Mouse (Mus musculus): ENCODE measurements around the gene Scimp.
"Not testable (repeated sequence)": the region's sequence is repeated elsewhere in the genome, so short reads cannot be mapped to it uniquely, and the experiment has no call there.

Gene Scimp

DNA sequence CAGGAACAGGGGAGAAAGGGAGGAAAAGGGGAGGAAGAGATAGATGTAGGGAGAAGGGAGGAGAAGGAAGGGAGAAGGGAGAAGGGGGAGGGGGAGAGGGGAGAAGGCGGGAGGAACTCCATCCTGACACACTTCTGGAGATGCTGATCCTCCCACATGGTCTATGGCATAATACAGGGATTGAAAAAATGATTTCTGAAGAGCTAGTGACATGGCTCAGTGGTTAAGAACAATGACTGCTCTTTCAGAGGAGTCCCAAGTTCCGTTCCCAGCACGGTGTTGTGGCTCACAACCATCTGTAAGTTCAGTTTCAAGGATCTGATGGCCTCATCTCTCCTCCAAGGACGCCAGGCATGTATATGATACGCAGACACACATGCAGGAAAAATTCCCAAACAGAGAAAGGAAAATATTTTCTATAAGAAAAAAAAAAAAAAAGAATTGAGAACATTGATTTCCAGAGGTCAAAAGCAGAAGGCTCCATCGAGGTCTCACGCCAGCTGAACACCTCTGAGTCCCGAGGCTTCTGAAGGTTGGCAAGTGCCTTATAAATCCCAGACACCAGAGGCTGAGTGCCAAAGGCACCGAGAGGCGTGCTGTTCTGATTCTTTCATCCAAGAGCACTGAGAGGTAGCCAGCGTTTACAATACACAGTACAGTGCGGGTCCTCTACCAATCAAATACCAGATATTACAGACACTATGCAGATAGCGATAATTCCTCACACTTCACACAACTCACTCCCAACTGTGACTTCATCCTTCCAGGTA is 730 bp downstream of the Scimp start:
- no peak for DNase-seq (ENCODE audit: low read depth in 2 of 2, low spot score in 2 of 2)

DNA sequence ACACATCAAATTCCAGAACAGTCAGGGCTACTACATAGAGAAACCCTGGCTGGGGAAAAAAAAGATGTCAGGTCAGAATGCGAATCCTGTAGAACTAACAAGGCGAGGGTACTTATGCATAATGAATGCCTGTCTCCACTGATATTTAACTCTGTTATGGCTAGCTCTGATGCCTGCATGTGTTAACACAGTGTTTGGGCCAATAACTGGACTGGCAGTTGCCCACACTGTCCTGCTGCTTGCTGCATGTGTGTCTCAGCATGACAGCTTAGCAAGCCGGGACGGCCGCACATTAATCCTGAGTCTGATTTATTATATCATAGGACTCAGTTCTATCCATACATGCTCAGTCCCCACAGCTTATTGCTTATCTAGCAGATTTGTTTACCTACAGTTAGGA is 1.3 kb downstream of the Scimp start:
- DNase-seq (ENCODE audit: low read depth in 2 of 2, low spot score in 2 of 2) = no peak

DNA sequence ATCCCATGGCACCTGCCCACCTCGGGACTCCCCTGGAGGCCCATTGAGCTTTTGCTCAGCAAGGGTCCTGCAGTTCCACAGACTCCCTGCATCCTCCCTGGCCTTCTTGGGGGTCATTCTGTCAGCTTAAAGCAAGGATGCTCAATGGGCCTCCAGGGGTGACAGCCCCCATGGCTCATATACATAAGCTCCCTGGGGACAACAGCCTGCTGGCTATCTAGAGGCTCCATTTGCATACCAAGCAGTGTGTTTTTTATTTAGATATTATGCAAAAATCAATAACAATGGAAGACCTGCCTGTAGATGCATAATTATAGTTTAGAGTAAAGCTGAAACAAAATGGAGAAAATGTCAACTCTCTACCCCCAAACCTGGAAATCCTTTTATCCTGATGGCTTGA is 3.4 kb downstream of the Scimp start:
- no peak for DNase-seq (ENCODE audit: low read depth in 2 of 2, low spot score in 2 of 2)

DNA sequence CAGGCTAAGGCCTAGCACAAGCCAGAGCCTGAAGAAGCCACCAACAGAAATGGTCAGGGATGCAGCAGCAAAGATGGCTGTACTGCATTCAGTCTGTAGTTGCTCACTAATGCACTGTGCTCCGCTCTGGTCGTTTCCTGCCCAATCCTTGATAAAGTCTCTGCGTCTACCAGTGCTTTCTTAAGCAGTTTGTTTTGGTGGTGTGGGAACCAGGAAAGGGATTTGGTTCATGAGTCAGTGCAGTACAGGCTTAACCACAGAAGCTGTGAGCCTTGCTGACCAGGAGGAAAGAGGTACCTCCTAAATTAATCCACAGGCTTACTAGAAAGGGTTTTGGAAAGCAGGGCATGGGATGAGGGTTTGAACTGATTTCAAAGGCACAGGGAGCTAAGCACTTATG is 4.3 kb downstream of the Scimp start:
- DNase-seq (ENCODE audit: low read depth in 2 of 2, low spot score in 2 of 2) = no peak

DNA sequence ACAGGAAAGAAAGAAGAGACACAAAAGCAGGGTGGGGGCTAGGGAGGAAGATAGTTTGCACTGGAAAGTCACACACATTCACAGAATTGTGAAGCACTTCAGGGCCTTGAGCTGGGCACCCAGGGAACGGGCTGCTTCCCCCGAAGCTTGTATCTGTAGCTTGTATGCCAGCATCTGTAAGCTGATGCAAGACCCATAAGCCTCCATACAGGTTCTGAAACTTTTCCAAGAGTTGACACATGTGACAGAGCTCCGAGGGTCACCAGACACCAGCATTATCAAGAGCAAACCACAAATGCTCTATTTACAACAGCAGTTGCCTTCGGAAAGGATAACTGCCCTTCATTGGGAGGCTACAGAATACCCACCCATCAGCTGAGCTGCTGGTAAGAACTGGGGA is 4.8 kb downstream of the Scimp start:
- DNase-seq (ENCODE audit: low read depth in 2 of 2, low spot score in 2 of 2) = no peak

DNA sequence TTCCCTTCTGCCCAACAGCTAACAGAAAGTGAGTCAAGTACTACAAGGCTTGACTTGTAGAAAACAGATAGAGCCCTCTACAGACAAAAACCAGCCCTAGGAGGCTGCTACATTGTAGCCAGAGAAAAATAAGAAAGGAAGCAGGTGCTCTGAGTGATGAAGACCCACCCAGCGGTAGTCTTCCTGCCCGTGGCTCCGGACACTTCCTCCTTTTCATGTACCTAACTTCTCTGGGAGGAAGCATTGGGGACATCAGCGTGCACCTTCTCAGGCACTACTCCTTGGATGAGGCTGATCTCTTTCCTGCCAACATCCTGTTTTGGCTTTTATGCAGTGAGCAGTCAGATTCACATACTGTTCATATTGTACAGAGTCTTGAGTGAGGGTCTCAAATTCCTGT is 5.7 kb downstream of the Scimp start:
- DNase-seq (ENCODE audit: low read depth in 2 of 2, low spot score in 2 of 2) = no peak

DNA sequence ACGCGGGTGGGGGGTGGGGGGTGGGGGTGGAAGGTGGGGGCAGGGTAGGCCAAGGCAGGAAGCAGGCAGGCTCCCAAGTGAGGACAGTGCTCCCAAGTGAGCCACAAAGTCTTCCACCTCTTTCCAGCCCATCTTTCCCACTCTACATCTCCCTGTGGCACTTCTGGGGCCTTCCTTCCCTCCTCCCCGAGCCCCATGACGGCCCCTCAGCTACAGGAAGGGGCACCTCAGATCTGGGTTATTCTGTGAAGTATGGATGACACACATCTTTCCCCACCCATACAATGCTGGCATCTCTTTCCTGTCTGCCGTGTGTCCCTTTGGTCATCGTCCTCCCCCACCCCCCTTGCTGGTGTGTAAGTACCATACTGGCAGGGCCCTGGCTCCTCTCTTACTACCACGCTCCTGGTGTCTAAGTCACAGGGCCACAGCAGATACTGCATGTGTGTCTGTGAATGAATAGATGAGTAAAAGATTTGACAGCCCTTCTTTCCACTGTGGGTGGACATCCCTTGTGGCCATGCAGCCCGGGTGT is 6.7 kb downstream of the Scimp start:
- no peak for DNase-seq (ENCODE audit: low read depth in 2 of 2, low spot score in 2 of 2)

DNA sequence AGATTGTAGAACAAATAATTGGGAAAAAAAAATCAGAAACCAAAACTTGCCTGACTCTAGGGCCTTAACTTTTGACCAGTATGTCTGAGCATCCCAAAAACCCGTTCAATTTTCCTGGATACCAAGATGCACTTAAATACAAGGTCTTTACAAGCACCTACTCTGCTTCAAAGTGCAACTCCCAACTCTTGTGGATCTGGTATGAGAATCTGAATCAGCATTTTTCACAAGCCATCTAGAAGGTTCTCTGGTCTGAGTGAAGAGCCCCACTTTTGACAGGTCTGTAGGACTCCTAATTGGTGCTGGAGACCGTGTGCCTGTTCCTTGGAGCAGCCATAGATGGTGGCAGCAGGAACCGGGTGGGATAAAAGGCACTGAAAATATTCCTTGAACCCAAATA is 8.0 kb downstream of the Scimp start:
- DNase-seq (ENCODE audit: low read depth in 2 of 2, low spot score in 2 of 2) = no peak

DNA sequence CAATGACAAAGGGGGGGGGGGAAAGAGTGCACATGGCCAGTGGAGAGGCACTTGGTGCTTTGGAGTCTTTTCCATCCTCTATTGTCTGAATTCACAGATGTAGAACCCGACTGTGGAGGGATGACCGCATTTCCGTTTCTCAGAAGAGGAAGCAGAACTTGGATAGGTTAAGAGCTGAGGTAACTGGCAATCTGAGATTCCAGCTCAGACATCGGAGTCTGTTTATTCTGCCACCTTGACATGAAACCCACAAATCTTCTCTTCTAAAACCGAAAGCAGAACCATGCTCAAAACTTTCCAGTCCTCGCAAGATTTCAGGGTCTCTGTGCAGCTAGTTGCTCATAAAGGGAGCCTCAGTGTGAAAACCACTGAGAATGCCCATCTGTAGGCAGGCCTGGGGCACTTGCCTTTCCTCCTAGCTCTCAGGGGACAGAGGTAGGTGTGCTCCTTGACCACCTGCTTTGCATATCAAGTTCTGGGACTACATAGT is 8.6 kb downstream of the Scimp start:
- peak; percentile 19 to 45 for DNase-seq (ENCODE audit: low read depth in 2 of 2, low spot score in 2 of 2)

DNA sequence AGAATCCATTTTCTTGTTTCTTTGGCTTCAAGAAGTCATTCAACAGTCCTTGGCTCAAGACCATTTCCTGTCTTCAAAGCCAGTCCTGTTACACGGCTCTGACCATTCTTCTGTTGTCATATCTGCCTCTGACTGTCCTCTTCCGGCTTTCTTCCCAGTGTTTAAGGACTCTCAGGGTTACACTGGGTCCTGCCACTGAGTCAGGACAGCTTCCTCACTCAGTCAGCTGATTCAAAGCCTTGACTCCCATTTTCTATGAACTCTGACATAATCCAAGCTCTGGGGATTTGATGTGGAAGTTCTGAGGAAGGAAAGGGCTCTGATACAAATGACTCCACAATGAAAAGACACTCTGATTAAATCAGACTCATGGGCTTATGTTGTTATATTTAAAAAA is 9.5 kb downstream of the Scimp start:
- no peak for DNase-seq (ENCODE audit: low read depth in 2 of 2, low spot score in 2 of 2)

DNA sequence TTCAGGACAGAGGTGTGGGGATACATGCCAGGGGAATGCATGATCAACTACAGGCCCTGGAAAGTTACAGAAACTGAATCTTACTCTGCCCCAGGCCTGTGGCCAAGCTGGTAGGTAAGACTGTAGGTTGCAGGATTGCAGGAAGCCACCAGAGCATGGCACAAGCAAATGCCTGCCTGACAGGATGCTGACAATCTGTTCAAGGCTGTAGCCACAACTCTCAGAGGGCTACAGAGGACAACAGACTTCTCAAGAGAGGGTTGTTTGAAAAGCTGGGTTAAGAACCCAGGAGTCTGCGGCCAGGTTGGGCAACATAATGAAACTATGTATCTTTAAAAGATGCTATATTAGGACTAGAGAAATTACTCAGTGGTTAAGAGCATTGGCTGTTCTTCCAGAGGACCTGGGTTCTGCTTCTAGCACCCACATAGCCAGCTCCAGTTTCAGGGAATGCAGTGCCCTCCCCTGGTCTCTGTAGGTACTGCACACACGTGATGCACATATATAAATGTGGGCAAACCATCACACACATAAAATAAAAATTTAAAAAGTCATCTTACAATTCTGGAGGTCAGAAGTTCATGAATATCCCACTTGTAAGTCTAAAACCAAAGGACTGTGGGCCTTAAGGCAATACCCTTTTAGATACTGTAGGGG is 10.1 kb downstream of the Scimp start:
- DNase-seq (ENCODE audit: low read depth in 2 of 2, low spot score in 2 of 2) = no peak

DNA sequence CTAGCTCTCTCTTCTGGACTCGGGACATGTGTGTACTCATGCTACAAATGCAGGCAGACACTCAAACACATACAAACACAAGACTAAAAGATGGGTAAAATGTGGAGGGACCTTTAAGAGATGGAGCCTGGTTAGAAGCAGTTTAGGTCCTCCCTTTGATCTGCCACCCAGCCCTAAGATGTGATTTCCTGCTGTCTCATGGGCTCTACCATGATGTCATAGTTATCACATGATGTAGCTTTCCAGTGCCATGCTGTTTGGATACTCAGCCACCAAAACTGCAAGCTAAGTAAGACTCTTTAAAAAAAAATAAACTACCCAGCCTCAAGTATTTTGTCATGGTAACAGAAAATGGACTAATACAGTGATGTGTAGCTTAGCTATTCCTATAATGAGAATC is 20.0 kb downstream of the Scimp start:
- DNase-seq (ENCODE audit: low read depth in 2 of 2, low spot score in 2 of 2) = peak in 1 of 2 experiments; percentile 30

DNA sequence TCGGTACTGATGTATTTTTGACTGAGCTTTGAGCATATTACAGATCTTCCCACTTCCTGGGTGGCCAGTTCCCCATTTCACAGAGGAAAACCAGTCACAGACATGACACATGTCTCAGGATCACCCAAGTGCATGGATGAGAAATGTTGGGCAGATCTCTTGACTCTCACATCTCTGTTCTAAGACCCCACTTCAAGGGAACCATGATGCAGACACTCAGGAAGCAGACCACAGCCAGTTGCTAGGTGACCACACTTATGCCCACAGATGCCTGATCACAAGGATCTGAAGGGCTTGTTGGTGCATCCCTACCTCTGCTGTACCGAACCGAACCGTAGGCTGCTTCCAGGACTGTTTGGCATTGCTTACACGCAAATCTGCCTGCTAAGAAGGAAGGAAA is 20.7 kb downstream of the Scimp start:
- DNase-seq (ENCODE audit: low read depth in 2 of 2, low spot score in 2 of 2) = peak; percentile 27 to 33

DNA sequence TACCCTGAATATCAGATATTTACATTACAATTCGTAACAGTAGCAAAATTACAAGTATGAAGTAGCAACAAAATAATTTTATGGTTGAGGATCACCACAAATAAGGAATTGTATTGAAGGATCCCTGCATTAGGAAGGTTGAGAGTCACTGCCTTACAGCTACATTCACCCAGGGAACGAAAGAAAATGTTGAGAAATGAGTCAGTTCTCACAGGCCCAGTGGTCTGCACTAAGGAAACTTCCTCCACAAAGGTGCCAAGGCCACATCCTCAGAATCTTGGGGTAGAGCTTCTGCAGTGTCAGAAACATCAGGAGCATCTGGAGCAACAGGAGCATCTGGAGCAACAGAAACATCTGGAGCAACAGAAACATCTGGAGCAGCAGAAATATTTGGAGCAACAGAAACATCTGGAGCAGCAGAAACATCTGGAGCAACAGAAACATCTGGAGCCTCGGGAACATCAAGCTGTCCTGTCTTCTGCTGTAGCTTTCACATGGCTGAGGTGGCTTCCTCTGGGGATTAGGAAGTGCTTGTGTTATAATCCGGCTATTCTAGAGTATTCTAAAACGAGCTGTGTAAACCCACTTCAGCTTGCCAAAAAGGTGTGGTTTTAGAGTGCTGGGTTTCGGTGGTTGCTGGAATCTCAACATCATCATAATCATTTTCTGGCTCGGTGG is 21.4 kb downstream of the Scimp start:
- no peak for DNase-seq (ENCODE audit: low read depth in 2 of 2, low spot score in 2 of 2)

DNA sequence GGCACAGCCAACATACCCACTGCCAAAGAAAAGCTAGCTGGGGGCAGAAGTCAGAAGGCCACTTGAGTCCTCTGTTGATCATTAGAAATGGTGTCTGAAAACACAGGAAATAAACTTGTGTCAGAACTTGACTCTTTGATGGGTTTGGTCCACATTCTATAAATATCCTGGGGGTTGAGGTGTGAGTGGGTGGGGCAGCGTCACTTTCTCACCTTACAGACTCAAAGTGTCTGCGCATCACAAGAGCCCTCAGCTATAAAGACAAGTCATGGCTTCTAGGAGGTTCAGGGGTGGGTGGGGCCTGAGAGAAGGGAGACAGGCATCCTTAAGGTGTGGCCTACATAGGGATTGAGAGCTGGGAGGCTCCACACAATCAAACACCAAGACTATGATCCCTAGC is 22.0 kb downstream of the Scimp start:
- DNase-seq (ENCODE audit: low read depth in 2 of 2, low spot score in 2 of 2) = no peak

DNA sequence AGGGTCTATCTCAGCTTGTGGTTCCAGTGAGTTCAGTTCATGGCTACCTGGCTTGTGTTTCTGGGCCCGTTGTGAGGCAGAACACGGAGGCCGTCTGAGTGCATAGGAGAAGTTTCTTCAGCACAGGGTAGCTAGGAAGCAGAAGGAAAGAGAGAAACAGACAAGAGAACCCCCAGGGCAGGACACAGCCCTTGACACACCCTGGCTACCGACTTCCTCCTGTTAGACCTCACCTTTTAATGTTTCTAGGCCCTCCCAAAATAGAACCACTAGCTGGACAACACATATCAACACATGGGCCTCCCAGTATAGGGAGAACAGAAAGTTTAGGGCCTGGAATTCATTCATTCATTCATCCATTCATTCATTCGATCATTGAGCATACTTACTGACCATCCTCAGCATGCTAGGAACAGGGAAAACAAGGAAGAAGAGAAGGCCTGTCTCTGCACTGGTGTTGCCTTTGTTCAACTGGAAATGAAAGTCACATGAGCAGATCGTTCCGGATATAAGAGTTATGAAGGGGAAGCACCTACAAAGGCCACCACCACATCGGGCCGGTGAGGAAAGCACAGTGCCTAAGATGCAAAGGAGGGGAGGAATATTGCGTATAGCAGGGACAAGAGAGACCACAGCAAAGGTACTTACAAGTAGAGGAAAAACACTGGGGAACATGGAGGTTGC is 23.3 kb downstream of the Scimp start:
- DNase-seq (ENCODE audit: low read depth in 2 of 2, low spot score in 2 of 2) = no peak

DNA sequence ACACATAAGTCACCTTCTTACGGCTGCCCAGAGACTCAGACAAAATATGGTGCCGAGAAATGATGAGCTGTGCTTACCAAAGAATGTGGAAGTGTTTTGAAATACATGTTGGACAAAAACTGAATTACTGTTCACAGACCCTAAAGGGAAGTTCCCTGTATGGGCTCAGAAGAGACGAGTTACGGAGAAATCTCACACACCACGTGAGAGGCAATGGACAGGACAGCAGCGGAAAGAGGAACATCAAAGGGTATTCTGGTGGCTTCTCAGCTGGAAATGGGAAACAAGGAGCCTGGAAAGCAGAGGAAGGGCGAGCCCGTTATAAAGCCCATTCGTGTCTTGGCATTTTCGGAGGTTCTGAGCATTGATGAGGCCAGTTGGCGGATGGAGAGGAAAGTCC is 25.3 kb downstream of the Scimp start:
- no peak for DNase-seq (ENCODE audit: low read depth in 2 of 2, low spot score in 2 of 2)

DNA sequence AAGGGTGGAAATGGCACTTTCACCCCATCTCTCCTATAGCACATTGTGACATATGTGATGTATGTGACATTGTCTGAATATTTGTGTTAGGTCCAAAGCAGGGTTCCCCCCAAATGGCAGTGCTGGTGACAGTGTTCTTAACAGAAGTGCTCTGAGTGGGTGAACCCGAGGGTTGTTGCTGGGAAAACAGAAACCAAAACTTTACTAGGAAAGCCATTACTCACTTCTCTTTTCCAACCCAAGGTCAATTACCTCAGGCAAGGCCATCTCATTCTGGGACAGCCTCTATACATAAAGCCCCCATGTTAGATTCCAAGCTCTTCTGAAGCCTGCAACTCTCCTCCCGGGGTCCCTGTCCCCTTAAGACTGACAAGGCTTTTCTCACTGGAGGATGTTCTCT is 26.5 kb downstream of the Scimp start:
- no peak for DNase-seq (ENCODE audit: low read depth in 2 of 2, low spot score in 2 of 2)

DNA sequence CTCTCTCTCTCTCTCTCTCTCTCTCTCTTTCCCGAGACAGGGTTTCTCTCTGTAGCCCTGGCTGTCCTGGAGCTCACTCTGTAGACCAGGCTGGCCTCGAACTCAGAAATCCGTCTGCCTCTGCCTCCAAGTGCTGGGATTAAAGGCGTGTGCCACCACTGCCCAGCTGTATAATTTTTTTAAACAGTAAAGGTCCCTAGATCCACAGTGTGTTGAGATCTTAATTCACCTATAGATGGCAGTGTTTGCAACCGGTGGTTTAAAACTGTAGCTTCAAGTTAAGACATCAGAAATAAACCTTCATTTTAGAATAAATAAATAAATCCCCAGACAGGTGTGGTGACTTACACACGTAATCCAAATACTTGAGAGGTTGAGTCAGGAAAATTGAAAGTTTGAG is 34.3 kb downstream of the Scimp start:
- not testable (repeated sequence) for DNase-seq (ENCODE audit: low read depth in 2 of 2, low spot score in 2 of 2)

DNA sequence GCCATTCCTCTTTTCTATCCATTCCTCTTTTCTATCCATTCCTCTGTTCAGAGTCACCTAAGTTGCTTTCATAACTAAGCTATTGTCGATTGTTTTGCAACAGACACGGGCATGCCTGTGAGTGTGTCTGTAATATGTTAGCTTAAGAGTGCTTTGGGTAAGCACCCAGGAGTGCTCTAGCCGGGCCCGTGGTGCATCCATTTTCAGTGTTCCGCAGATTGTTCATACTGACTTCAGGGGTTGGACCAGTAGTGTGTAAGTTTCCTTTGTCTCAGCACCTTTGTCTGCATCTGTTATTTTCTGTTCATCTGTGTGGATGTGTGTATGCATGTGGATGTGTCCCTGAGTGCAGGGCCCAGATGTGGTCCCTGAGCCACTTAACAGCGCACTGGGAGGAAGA is 34.8 kb downstream of the Scimp start:
- no peak for DNase-seq (ENCODE audit: low read depth in 2 of 2, low spot score in 2 of 2)

DNA sequence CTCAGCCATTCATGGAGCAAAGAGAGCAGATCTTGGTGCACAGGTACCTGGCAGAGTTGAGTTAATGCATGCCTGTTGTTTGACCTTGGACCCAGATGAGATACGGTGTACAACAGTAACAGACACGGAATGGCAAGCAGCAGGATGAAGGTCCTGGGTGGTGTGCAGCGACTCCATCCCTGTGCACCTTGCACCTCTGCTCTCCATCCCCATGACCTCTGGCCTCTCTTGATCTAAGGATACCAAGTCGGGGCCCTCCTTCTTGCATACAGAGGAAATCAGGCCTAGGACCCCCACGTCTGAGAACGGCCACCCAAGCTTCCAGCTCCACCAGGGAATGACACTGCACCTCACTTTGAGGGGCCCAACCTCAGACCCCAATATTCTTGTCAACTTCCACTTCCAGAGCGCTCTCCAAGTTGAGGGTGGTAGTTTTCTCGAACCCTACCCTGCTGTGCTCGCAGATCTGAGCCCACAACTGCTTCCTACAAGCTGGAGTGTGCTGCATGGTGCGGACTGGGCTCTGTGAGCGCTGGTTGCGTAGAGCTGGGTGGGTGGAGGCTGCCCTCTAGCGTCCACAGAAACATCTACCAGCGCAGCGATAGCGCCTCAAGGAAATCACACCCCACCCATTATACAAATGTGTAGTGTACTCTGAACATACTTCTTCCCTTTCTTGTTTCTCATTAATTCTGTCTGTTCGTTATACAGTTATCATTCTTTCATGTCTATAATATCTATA is 35.4 kb downstream of the Scimp start:
- DNase-seq (ENCODE audit: low read depth in 2 of 2, low spot score in 2 of 2) = peak; percentile 66 to 70

Measured in CD8-positive naive resting alpha-beta T cell, adult 2 months (primary cell).